Mouse (Mus musculus) heart, adult 2 months (tissue): Measurements from ENCODE around the gene Igfbp1. TPM values are rescaled to one million over a fixed set of nuclear protein-coding genes. Genes with fewer than 3 reads are reported as not detected.

Experiments used
- DNase-seq, 2 experiments: peaks; one replicate each; pipeline ENCODE4 v3.0.0; 2021
- H3K27ac ChIP-seq: fragments of 200-600 bp; 2 replicates; pipeline ENCODE4 v1.8.1; 2022
- H3K27me3 ChIP-seq: fragments of 200-500 bp; 2 replicates; pipeline ENCODE4 v1.6.1; 2012; ENCODE audit warnings: mild to moderate bottlenecking, low read length, inconsistent platforms, mixed read lengths; ENCODE audit not compliant: control insufficient read depth, insufficient read depth
- H3K36me3 ChIP-seq: fragments of 200-500 bp; 2 replicates; pipeline ENCODE4 v1.6.1; 2012; ENCODE audit warnings: low read length, inconsistent platforms; ENCODE audit not compliant: control insufficient read depth, insufficient read depth
- H3K4me1 ChIP-seq: fragments of 200-500 bp; 2 replicates; pipeline ENCODE4 v1.6.1; 2011; ENCODE audit warnings: low read length; ENCODE audit not compliant: control insufficient read depth, insufficient read depth
- H3K4me3 ChIP-seq: fragments of 200-600 bp; 2 replicates; pipeline ENCODE4 v1.8.1; 2022
- H3K79me2 ChIP-seq: fragments of 200-500 bp; replicated peaks from 2 replicates; pipeline ENCODE4 v1.6.1; 2012; ENCODE audit warnings: mild to moderate bottlenecking, inconsistent platforms, low read length, moderate library complexity, mixed read lengths; ENCODE audit not compliant: control insufficient read depth, insufficient read depth
- H3K9ac ChIP-seq: fragments of 200-500 bp; 2 replicates; pipeline ENCODE4 v1.6.1; 2012; ENCODE audit warnings: low read depth, mild to moderate bottlenecking, control low read depth, inconsistent platforms, low read length, mixed read lengths
- CTCF ChIP-seq: fragments of 200-600 bp; IDR thresholded peaks from 2 replicates; pipeline ENCODE4 v1.8.1; 2022; ENCODE audit warnings: antibody characterized with exemption, mild to moderate bottlenecking, moderate library complexity
- EP300 ChIP-seq: fragments of 200-500 bp; IDR thresholded peaks from 2 replicates; pipeline ENCODE4 v1.6.1; 2011; ENCODE audit warnings: low read depth, low read length, control low read depth; ENCODE audit not compliant: insufficient read depth
- POLR2A ChIP-seq: fragments of 200-500 bp; IDR thresholded peaks from 2 replicates; pipeline ENCODE4 v1.6.1; 2011; ENCODE audit warnings: mild to moderate bottlenecking, low read depth, low read length, control low read depth; ENCODE audit not compliant: insufficient read depth
- WGBS: fragments of 180-500 bp; shearing (Covaris S2); methylation state at CpG from one replicate; pipeline ENCODE4 v1.1.7; 2018; 5-methylcytosine and 5-hydroxymethylcytosine counted together
- intact Hi-C: fragments of 180-260 bp; cut with DNase I; formaldehyde crosslinking; loops from one replicate; pipeline ENCODE4 v1.15.1; 2025
- polyA plus RNA-seq: library from polyadenylated mRNA; depleted of rRNA; stranded (reverse); fragments of >200 nt; gene quantifications from 2 replicates; pipeline ENCODE4 v1.2.3, GENCODE M21; 2012; rRNA removed
- total RNA-seq, 2 experiments: library from RNA; stranded (reverse); gene quantifications; 2 replicates each; pipeline ENCODE4 v1.2.3; 2021

Gene Igfbp1
- total and polyA plus RNA-seq, 3 experiments = not detected

DNA sequence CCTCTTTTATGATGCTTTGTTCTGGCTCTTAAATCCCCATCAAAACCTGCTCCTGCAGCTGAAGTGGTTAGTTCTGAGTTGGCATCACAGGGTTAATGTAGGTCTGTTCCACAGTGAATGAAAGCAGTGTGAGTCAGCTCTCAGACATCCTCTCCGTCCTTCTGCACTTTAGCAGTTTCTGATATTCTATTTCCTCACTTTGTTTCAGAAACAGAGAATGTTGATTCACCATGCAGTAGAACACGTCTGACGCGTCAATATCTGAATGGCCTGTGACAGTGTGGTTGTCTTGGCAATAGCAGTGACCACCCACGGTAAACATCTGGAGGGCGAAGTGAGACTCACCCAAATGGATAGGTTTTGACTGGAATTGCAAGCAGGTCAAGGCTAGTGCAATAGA, 40.1 kb downstream of the Igfbp1 start:
- 22% methylated on average over 6 of the region's 6 CpGs for WGBS
- no peaks in the 10 kb centered on the region for H3K79me2 ChIP-seq
- TF ChIP-seq CTCF (no peak), EP300 (no peak), POLR2A (no peak)
- no peak for DNase-seq
- intact Hi-C loops = no loop called here
- H3K36me3 ChIP-seq = no peaks in the 10 kb centered on the region
- H3K4me3 ChIP-seq = no peak overlapping the region
- peaks cover 3% of the 10 kb centered on the region; the same call in 1 of the 2 replicates for H3K4me1 ChIP-seq
- H3K27ac ChIP-seq = no peak overlapping the region
- H3K9ac ChIP-seq = no peak overlapping the region
- no peaks in the 10 kb centered on the region for H3K27me3 ChIP-seq

DNA sequence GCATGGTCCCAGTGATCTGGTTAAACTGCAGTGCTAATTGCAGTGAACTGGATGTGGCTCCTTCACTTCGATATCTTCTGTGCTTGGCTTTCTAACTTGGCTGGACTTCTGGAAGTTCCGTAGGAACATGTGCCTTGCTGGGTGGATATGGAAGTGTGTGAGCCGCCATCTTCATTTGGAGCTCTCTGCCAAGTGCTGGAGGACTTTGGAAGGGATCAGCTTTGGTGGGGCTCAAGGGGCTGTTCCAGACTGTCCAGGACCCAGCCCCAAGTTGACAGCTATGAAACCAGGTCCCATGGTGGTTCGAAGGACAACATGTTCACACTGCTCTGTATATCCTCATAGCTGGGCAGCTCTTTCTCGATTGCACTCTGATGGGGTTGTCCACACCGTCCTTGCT, 41.0 kb downstream of the Igfbp1 start:
- intact Hi-C loops = no loop called here
- Histone ChIP-seq H3K36me3 (no peaks in the 10 kb centered on the region), H3K4me3 (no peak overlapping the region), H3K79me2 (no peaks in the 10 kb centered on the region), H3K27ac (no peak overlapping the region), H3K9ac (no peak overlapping the region), H3K4me1 (peaks cover 3% of the 10 kb centered on the region; the same call in 1 of the 2 replicates), H3K27me3 (no peaks in the 10 kb centered on the region)
- 77% methylated on average over 6 of the region's 6 CpGs for WGBS
- no peak for TF ChIP-seq CTCF
- no peak for TF ChIP-seq POLR2A
- no peak for TF ChIP-seq EP300
- no peak for DNase-seq

DNA sequence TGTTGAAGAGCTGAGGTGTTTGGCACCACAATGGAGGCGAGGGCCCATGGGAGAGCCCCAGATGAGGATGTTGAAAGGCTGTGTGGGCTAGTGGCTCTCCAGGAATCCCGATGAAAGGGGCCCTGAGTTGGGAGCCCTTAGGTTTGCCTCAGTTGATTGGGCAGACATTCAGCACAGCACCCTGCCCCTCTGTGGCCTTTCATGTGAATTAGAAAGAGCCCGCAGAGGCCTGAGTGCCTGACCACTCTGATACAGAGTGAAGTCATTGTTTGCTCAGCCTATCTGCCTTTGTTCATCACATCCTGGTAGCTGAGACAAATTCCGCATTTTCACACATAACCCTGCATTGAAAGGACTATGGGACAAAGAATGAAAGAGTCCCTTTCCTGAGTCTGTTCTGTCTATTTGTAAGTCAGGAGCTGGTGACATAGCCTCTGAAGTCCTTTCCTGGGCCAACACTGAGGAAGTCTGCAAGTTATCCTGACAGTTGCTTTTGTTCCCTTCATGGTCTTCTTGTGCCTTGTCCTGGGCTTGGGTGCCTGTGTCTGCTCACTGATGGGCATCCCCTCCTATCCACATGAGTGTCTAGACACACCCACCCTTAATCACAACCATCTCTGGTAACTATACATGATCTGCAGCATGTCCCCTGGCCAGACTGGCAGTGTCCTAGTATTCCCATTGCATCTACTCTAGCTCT, 41.6 kb downstream of the Igfbp1 start:
- H3K36me3 ChIP-seq = no peaks in the 10 kb centered on the region
- no peaks in the 10 kb centered on the region for H3K79me2 ChIP-seq
- DNase-seq = no peak
- no peak overlapping the region for H3K9ac ChIP-seq
- 52% methylated on average over 4 of the region's 4 CpGs for WGBS
- peaks cover 2% of the 10 kb centered on the region; the same call in 1 of the 2 replicates for H3K4me1 ChIP-seq
- H3K27ac ChIP-seq = no peak overlapping the region
- no peaks in the 10 kb centered on the region for H3K27me3 ChIP-seq
- no peak for TF ChIP-seq POLR2A
- TF ChIP-seq EP300 = no peak
- no peak for TF ChIP-seq CTCF
- intact Hi-C loops = no loop called here
- H3K4me3 ChIP-seq = no peak overlapping the region

DNA sequence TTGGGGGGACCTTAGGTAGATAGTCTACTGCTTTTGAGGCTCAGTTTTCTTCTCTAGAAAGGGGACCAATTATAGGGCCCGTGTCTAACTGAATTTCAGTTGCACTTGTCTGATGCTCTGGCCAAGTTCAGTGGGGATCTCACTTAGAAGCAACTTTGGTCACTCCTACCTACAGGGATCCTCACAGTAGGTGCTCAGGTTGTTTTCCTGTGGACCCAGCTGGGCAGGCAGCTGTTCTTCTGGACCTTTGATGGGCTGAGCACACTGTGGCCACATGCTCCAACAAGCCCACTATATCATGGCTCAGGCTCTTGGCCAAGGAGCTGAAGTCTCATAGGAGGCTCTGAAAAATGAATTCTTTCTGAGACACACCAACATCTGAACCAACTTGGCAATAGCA, 47.2 kb downstream of the Igfbp1 start:
- no peaks in the 10 kb centered on the region for H3K36me3 ChIP-seq
- no peak for TF ChIP-seq POLR2A
- no peak for TF ChIP-seq EP300
- TF ChIP-seq CTCF = no peak
- H3K4me3 ChIP-seq = no peak overlapping the region
- H3K27ac ChIP-seq = no peak overlapping the region
- no peaks in the 10 kb centered on the region for H3K79me2 ChIP-seq
- H3K27me3 ChIP-seq = no peaks in the 10 kb centered on the region
- H3K4me1 ChIP-seq = no peaks in the 10 kb centered on the region
- WGBS = 71% methylated on average over 1 of the region's 1 CpGs
- intact Hi-C loops = no loop called here
- no peak overlapping the region for H3K9ac ChIP-seq
- DNase-seq = no peak

DNA sequence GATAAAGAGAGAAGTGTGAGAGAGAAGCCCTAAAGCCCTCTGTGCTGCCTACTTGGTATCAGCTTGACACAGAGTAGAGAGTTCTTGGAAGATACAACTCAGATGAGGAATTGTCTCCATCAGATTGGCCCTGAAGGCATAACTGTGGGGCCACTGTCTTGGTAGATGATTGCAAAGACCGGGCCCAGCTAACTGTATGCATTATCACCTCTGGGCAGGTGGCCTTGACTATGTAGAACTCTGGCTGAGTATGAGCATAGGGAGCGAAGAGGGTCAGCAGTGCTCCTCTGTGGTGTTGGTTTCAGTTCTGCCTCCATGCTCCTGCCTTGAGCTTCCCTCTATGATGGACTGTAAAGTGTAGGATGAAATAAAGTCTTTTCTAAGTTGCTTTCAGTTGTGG, 52.8 kb downstream of the Igfbp1 start:
- no peak for DNase-seq
- TF ChIP-seq CTCF (no peak), POLR2A (no peak), EP300 (no peak)
- WGBS = 82% methylated on average over 2 of the region's 2 CpGs

DNA sequence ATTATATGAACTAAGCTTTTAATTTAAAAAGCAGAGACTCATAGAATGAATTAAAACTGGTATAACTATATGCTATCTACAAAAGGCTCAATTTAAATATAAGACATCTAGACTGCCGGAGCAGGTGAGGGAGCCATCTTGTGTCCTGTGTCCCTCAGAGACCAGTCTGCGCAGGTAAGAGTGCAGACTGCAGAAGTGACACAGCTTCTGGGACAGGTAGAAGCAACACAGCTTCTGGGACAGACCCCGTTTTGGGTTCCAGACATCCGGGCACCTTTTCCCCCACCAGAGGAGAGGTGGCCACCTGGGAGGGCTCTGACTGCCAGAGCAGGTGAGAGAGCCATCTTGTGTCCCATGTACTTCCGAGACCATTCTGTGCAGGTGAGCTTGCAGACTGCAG, 53.3 kb downstream of the Igfbp1 start:
- WGBS = 91% methylated on average over 5 of the region's 5 CpGs
- H3K27ac ChIP-seq = no peak overlapping the region
- intact Hi-C loops = no loop called here
- no peak for TF ChIP-seq CTCF
- no peaks in the 10 kb centered on the region for H3K27me3 ChIP-seq
- no peak overlapping the region for H3K4me3 ChIP-seq
- H3K9ac ChIP-seq = no peak overlapping the region
- DNase-seq = no peak
- no peaks in the 10 kb centered on the region for H3K36me3 ChIP-seq
- no peaks in the 10 kb centered on the region for H3K79me2 ChIP-seq
- no peaks in the 10 kb centered on the region for H3K4me1 ChIP-seq

More for the DNA sequence above, 52.8 kb downstream of the Igfbp1 start:
- H3K4me1 ChIP-seq = no peaks in the 10 kb centered on the region
- H3K79me2 ChIP-seq = no peaks in the 10 kb centered on the region
- H3K4me3 ChIP-seq = no peak overlapping the region
- H3K27ac ChIP-seq = no peak overlapping the region
- H3K9ac ChIP-seq = no peak overlapping the region
- no peaks in the 10 kb centered on the region for H3K27me3 ChIP-seq
- intact Hi-C loops = no loop called here
- no peaks in the 10 kb centered on the region for H3K36me3 ChIP-seq

Other genes starting within 250 kb of the Igfbp1 start
- 1 to 10 TPM; 1.2 to 1.6 TPM for gene Adcy1, start 134.3 kb upstream of the Igfbp1 start, total RNA-seq
- gene Adcy1, start 134.3 kb upstream of the Igfbp1 start, polyA plus RNA-seq = 2.3 and 3.7 TPM in 2 replicates
- gene Gm11985, start 9.2 kb upstream of the Igfbp1 start, total RNA-seq = not detected
- not detected in 2 replicates for gene Gm11985, start 9.2 kb upstream of the Igfbp1 start, polyA plus RNA-seq
- gene Igfbp3, start 16.1 kb downstream of the Igfbp1 start, total RNA-seq = 10 to 100 TPM; 32.2 to 40.4 TPM
- gene Igfbp3, start 16.1 kb downstream of the Igfbp1 start, polyA plus RNA-seq = 20.8 and 31.0 TPM in 2 replicates